Comparison of ENCODE assay signal across 16 mouse cellular contexts in genomic region chrX:95238896-95239295, GRCm38 (mm10). TPM values are rescaled to one million over a fixed set of nuclear protein-coding genes. Genes with fewer than 3 reads are reported as not detected.
DNase-seq lines count a peak whose midpoint lies in the region; ATAC-seq and TF ChIP-seq lines count a peak whose summit lies in the region.
"Had no signal": no experiment of that assay in that cellular context is flagged by ENCODE, and none has a peak within 500 bp of the region (broad histone marks: within the 10 kb centered on the region; RNA-seq: fewer than 3 reads in every experiment).

No protein-coding gene starts in this region.

- no peak overlapping the region for H3K4me2 ChIP-seq in forebrain, embryonic 13.5 days
- no peak overlapping the region for H3K4me2 ChIP-seq in hindbrain, embryonic 14.5 days (replicated peaks)
- H3K4me2 ChIP-seq in midbrain, embryonic 16.5 days (ENCODE audit: low read length), result no peak overlapping the region
- H3K4me2 ChIP-seq: liver, embryonic 13.5 days had no signal

- H3K27ac ChIP-seq in forebrain, embryonic 13.5 days, result no peak overlapping the region
- H3K27ac ChIP-seq in hindbrain, embryonic 14.5 days, result no peak overlapping the region
- H3K27ac ChIP-seq in midbrain, embryonic 16.5 days (ENCODE audit: low read length), result no peak overlapping the region
- no peak overlapping the region for H3K27ac ChIP-seq in cerebellum, adult 2 months (ENCODE audit: insufficient read depth, low read length)
- H3K27ac ChIP-seq: heart, embryonic 10.5 days; liver, embryonic 13.5 days had no signal

- TF ChIP-seq CTCF in cerebellum, adult 2 months (IDR thresholded peaks at IDR 0.05; ENCODE audit: borderline replicate concordance, insufficient read depth, low read depth, low read length), result no peak

- peak; percentile 9 for DNase-seq in ZHBTc4 (ENCODE audit: low read depth, low spot score)
- no peak for DNase-seq in hindbrain, embryonic 14.5 days (ENCODE audit: low spot score)
- DNase-seq in cerebellum, adult 2 months, result no peak
- no peak for DNase-seq in adrenal gland, postnatal 14 days
- DNase-seq in adrenal gland, postnatal 25 days, result no peak
- DNase-seq: cerebellum, adult 11-12 months; gastrocnemius, postnatal 10 days; kidney, adult 18-20 months; kidney, postnatal 4 days; left cerebral cortex, postnatal 4 days; liver, embryonic 13.5 days; lung, postnatal 10 days; right cerebral cortex, postnatal 4 days had no signal

- ATAC-seq in forebrain, embryonic 13.5 days, result peak; percentile 67; the same call in 1 of the 2 replicates
- peak; percentile 70; the same call in 1 of the 2 replicates for ATAC-seq in hindbrain, embryonic 14.5 days (ENCODE audit: low FRiP score)
- peak; percentile 89 for ATAC-seq in midbrain, embryonic 16.5 days

- no peaks in the 10 kb centered on the region for H3K27me3 ChIP-seq in forebrain, embryonic 13.5 days
- H3K27me3 ChIP-seq in hindbrain, embryonic 14.5 days (ENCODE audit: control insufficient read depth, insufficient read depth, low read length), result no peaks in the 10 kb centered on the region
- no peaks in the 10 kb centered on the region for H3K27me3 ChIP-seq in midbrain, embryonic 16.5 days (ENCODE audit: control insufficient read depth, insufficient read depth, low read depth, low read length)
- H3K27me3 ChIP-seq in cerebellum, adult 2 months (ENCODE audit: control insufficient read depth, insufficient read depth, low read length), result no peaks in the 10 kb centered on the region
- H3K27me3 ChIP-seq: liver, embryonic 13.5 days had no signal

- H3K9ac ChIP-seq in forebrain, embryonic 13.5 days, result no peak overlapping the region
- no peak overlapping the region for H3K9ac ChIP-seq in hindbrain, embryonic 14.5 days
- H3K9ac ChIP-seq in midbrain, embryonic 16.5 days (ENCODE audit: low read depth, low read length), result no peak overlapping the region
- H3K9ac ChIP-seq: liver, embryonic 13.5 days had no signal

- H3K36me3 ChIP-seq in forebrain, embryonic 13.5 days (ENCODE audit: poor library complexity, severe bottlenecking), result no peaks in the 10 kb centered on the region
- no peaks in the 10 kb centered on the region for H3K36me3 ChIP-seq in hindbrain, embryonic 14.5 days (replicated peaks; ENCODE audit: control insufficient read depth, insufficient read depth)
- no peaks in the 10 kb centered on the region for H3K36me3 ChIP-seq in midbrain, embryonic 16.5 days (ENCODE audit: control insufficient read depth, insufficient read depth, low read length)
- H3K36me3 ChIP-seq: heart, embryonic 10.5 days; liver, embryonic 13.5 days had no signal

- no peak overlapping the region for H3K4me3 ChIP-seq in forebrain, embryonic 13.5 days
- H3K4me3 ChIP-seq in hindbrain, embryonic 14.5 days (replicated peaks; ENCODE audit: low read length), result no peak overlapping the region
- H3K4me3 ChIP-seq in midbrain, embryonic 16.5 days (ENCODE audit: low read depth, low read length), result no peak overlapping the region
- no peak overlapping the region for H3K4me3 ChIP-seq in cerebellum, adult 2 months (replicated peaks; ENCODE audit: insufficient read depth, low read depth, low read length)
- H3K4me3 ChIP-seq: heart, embryonic 10.5 days; liver, embryonic 13.5 days had no signal

- TF ChIP-seq POLR2A in cerebellum, adult 2 months (IDR thresholded peaks at IDR 0.05; ENCODE audit: borderline replicate concordance, insufficient read depth, low read length), result no peak

- H3K4me1 ChIP-seq in forebrain, embryonic 13.5 days, result no peaks in the 10 kb centered on the region
- no peaks in the 10 kb centered on the region for H3K4me1 ChIP-seq in hindbrain, embryonic 14.5 days (replicated peaks; ENCODE audit: control insufficient read depth, insufficient read depth, low read length)
- no peaks in the 10 kb centered on the region for H3K4me1 ChIP-seq in midbrain, embryonic 16.5 days (ENCODE audit: control insufficient read depth, insufficient read depth, low read length)
- H3K4me1 ChIP-seq in cerebellum, adult 2 months (ENCODE audit: control insufficient read depth, insufficient read depth, low read length), result no peaks in the 10 kb centered on the region
- H3K4me1 ChIP-seq: heart, embryonic 10.5 days; liver, embryonic 13.5 days had no signal

- no peaks in the 10 kb centered on the region for H3K9me3 ChIP-seq in forebrain, embryonic 13.5 days (replicated peaks)
- no peaks in the 10 kb centered on the region for H3K9me3 ChIP-seq in hindbrain, embryonic 14.5 days (ENCODE audit: control insufficient read depth, low read length)
- no peaks in the 10 kb centered on the region for H3K9me3 ChIP-seq in midbrain, embryonic 16.5 days (replicated peaks; ENCODE audit: control insufficient read depth, low read length, poor library complexity, severe bottlenecking)
- H3K9me3 ChIP-seq: heart, embryonic 10.5 days; liver, embryonic 13.5 days had no signal

RNA-seq across cellular contexts. Expression of gene Arhgef9, which starts 42.2 kb away (rescaled TPM):
- polyA plus RNA-seq in forebrain, embryonic 13.5 days (2015; fragmentation: Nextera tagmentation; extraction: Ambion mirVana), result 29.3 and 33.6 TPM in 2 replicates
- polyA plus RNA-seq in hindbrain, embryonic 14.5 days (2014; fragmentation: Nextera tagmentation; extraction: Ambion mirVana), result 39.6 and 44.9 TPM in 2 replicates
- polyA plus RNA-seq in midbrain, embryonic 16.5 days (2015; fragmentation: Nextera tagmentation; extraction: Ambion mirVana), result 46.9 and 48.4 TPM in 2 replicates
- 106 and 114 TPM in 2 replicates for polyA plus RNA-seq in cerebellum, adult 2 months (2012; rRNA removed)
- 12.6 and 16.9 TPM in 2 replicates for total RNA-seq in adrenal gland, postnatal 14 days (2021)
- 14.7 and 18.6 TPM in 2 replicates for total RNA-seq in adrenal gland, postnatal 25 days (2021)
